Mouse (Mus musculus) hematopoietic stem cell, adult 5-6 weeks (primary cell): ENCODE measurements around the gene Astn2. TPM values are rescaled to one million over a fixed set of nuclear protein-coding genes. Genes with fewer than 3 reads are reported as not detected.

ENCODE experiments used
- ATAC-seq, 2 experiments: fragments of 125-278 bp in 1 of 2; replicated peaks in 1 of 2; 2 replicates each; pipeline ENCODE4 v1.8.0; 2016 to 2017; ENCODE audit warnings: inconsistent platforms in 2 of 2, mild to moderate bottlenecking in 2 of 2, moderate number of reproducible peaks in 2 of 2, low read depth in 1 of 2, moderate TSS enrichment in 1 of 2; ENCODE audit not compliant: low FRiP score in 2 of 2, poor library complexity in 2 of 2, severe bottlenecking in 2 of 2, insufficient read depth in 1 of 2, low TSS enrichment in 1 of 2
- total RNA-seq: library from RNA; stranded (forward); fragments of 172-1452, 232-1000 nt; gene quantifications from 2 replicates; pipeline ENCODE4 v1.2.3, GENCODE M21; 2017

The Astn2 gene
- total RNA-seq, 1 experiment from 2014 or later, result not detected

- peak; percentile 97 to 99 for ATAC-seq
Observed at GRCm38 (mm10) chr4:66057161-66057560, 347.2 kb downstream of the Astn2 start.

GRCm38 (mm10) chr4:66055690-66056089 is 348.7 kb downstream of the Astn2 start:
- no peak for ATAC-seq

- ATAC-seq, result peak; percentile 76; a peak in 3 of 4 replicates
Observed at GRCm38 (mm10) chr4:66043014-66043672, 361.3 kb downstream of the Astn2 start.

- ATAC-seq, result no peak
Observed at GRCm38 (mm10) chr4:66033826-66034225, 370.6 kb downstream of the Astn2 start.

GRCm38 (mm10) chr4:66031320-66031870 is 373.0 kb downstream of the Astn2 start:
- no peak for ATAC-seq

GRCm38 (mm10) chr4:66029901-66030300 is 374.5 kb downstream of the Astn2 start:
- no peak for ATAC-seq

DNA sequence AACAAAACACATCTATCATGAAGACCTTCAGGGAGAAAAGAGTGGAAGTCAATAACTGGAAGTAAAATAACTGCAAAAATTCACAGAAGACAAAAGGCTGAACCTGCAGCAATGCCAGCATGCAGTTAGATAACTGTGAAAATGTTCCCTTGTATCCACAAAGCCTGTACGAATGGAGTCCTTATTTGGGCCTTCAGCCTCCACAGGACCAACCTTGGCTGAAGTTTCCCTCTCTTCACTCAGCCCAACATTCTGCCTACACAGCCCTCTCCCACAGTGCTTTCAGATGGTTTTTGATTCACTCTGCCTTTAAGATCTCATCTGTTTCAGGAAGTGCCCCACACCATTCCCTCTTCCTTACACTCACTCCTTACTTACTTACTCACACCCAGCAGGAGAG is 376.5 kb downstream of the Astn2 start:
- no peak for ATAC-seq

GRCm38 (mm10) chr4:66025393-66026062 is 378.9 kb downstream of the Astn2 start:
- peak; percentile 71 to 84 for ATAC-seq

DNA sequence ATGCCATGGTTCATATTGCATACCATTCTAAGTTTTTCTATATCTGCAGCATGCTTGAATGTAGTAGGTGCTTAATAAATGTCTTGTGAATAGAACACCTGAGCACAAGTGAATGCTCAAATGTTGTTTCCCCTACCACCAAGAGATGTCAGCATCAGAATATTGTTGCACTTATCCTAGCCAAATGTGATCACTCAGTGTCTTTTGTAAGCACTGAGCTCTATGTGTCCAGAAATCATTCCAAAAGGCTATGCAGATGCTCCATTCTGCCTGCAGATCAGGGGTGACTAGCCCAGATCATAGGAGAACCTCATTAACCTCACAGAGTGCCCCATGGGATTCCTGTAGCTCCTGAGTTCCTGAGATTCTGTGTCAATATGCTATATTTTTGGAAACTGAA is 401.5 kb downstream of the Astn2 start:
- no peak for ATAC-seq

DNA sequence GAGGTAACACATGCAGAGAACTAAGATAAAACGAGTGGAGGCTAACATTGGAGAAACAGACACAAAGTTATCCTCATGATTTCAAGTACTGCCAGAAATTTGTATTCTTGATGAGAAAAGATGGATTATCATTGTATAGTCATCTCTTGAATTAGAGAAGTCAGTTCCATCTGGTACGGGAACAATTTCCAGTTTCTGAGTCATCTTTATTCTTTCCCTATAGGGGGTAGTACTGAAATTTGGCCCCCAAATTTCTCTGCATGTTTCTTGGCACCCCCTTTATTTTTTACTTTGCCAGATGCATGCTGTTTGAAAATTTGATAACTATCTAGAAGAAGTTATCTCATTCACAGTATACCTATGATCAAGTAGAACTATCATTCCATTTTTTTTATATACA is 420.8 kb downstream of the Astn2 start:
- ATAC-seq, result no peak

DNA sequence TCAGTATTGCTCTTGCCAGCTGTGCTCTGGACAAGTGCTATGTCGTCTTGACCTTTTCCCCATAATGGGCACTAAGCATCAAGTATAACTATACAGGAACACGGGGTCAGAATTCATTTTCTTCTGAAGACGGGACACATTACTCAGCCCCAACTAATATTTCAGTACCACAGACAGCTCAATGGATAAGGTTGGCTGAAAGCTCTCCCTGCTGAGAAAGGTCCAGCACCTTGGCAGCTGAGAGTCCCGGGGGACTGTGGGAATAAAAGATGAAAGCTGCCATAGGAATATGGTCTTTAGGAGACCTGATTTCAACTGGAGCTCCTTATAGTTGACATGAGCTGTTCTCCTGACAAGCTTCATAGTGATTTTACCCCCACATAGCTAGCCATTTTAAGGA is 421.5 kb downstream of the Astn2 start:
- ATAC-seq, result no peak

DNA sequence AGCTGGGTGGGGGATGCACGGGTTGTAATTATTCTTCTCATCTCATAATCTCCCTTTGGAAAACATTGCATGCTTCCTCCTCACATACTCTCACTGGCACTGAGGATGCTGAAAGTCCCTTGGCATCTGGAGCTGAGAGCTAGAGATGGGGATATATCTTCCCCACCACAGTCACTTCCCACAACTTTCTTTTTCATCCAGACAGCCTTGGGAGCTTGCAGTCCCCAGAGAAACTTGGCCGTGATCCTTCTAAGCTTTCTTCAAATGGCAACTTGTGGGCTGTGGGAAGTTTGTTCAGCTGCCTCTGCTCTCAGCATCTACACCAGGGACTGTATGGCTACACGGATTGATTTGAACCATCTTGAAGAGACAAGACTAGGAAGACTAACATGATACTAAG is 428.2 kb downstream of the Astn2 start:
- no peak for ATAC-seq

DNA sequence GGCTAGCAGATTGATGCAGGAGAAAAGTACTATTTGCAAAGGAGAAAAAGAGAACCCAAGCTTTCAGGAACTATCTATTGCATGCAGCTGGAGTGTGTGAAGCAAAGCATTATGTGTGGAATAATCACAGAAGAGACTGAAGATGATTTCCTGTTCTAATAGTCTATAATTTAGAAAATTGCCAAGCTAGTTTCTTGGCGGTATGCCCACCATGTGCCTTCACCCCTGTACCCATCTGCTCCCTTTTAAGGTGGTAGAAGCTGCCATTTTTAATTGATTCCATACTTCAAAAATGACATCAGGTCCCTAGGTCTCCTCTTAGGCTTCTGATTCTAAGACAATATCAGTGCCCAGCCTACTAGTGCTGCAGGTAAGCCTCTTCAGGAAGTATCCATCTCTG is 432.0 kb downstream of the Astn2 start:
- ATAC-seq, result no peak

- ATAC-seq, result no peak
Observed at GRCm38 (mm10) chr4:65969318-65969717, 435.1 kb downstream of the Astn2 start.

DNA sequence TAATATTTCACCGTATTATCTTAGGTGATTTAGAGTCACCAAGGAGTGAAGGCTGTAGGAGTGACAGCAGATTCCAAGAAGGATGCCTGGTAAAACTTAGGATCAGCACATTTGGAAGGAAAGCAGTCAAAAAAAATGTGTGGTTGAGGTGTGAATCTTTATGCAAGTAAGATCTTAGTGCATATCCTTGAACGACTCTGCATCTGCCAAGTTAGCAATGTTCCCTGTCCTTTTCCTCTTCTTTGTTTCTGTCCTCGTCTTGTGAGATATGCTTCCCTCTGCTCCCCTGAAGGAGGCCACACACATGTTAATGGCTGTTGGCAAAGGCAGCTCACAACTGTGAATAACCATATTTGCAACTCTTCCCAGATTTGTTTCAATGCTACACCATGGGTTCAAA is 439.8 kb downstream of the Astn2 start:
- ATAC-seq, result no peak

- no peak for ATAC-seq
Observed at GRCm38 (mm10) chr4:65959188-65959759, 445.1 kb downstream of the Astn2 start.

GRCm38 (mm10) chr4:65958369-65959187 is 445.8 kb downstream of the Astn2 start:
- no peak for ATAC-seq

DNA sequence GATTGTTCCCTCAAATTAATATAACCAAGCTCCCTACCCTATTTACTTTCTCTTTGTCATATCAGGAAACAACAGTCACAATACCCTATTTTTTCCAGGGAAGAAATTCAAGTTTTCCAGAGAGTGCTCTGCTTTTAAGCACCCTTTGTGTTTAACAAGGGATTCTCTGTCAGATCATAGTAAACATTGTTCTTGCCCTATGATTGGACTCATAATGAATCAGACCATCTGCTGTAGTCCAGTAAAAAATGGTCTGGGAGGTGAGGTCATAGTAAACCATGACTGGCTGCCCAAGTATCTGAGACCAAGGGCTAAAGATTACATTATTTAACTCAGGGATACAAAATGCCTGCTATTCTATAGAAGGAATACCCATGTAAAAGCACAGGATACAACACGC is 452.5 kb downstream of the Astn2 start:
- no peak for ATAC-seq
